Mouse (Mus musculus): ENCODE results near the gene Olfr1261.

The Olfr1261 gene

DNA sequence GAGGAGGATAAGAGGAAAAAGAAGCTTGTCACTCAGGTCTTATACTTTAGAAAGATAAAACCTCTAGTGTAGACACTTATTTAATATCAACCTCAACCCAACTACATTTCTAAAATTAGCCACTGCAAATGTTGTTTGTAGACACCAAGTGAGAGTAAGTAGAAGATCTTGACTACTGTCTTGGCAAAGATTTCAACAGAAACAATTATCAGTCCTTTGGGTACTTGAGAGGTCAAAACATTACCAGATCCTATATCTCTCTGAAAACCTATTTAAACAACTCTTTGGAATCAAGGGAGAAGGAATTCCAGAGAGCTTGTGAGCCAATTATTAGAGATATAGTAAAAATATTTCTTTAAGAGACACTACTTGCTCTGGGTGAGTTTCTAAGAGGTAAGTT lies at the start of gene Olfr1261:
TSS of gene Olfr1261 (plus strand) at position 301 of the 400 bp plus-strand sequence.
- DNase-seq = no peak

DNA sequence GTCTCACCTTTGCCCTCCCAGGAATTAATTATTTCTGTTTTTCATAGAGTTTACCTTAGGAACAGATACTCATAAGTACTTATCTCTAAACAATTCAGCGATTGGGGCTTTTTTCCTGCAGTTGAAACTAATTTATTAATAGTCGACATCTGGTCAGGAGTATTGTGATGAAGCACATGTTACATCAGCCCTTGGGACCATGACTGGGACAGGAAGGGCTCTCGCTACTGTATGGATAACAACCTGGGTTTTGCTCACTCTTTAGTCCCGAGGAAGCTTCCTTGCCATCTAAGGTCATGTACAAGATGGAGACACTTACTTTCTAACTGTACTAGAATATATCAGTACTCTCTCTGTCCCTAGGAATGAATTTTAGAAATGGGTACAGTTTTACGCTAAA lies 42.5 kb upstream of the Olfr1261 start, which contains the start of gene Olfr1259:
TSS of gene Olfr1259 (minus strand) at position 101 of the 400 bp plus-strand sequence.
- DNase-seq = no peak

GRCm38 (mm10) chr2:89974184-89974583 lies 16.8 kb upstream of the Olfr1261 start, which contains the start of gene Olfr1260:
Olfr1260 (plus strand) TSS chr2:89974340.
- no peak for DNase-seq

DNA sequence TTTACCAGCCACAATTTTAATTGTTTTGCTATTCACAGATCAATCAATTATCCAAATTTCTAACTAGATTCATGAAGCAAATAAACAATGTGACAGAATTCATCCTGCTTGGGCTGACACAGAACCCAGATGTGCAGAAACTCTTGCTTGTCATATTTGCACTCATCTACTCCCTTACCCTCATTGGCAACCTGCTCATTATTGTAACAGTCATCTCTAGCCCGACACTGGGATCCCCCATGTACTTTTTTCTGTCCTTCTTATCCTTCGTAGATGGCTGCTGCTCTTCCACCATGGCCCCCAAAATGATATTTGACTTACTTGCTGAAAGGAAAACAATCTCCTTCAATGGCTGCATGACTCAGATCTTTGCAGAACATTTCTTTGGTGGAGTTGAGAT lies 13.3 kb upstream of the Olfr1261 start:
- DNase-seq = no peak

- DNase-seq = no peak
These were observed 8.8 kb downstream of the Olfr1261 start, which contains the start of gene Olfr1262 for GRCm38 (mm10) chr2:89999845-90000244. Olfr1262 (plus strand) TSS chr2:90000145.

GRCm38 (mm10) chr2:90011831-90012230 lies 20.8 kb downstream of the Olfr1261 start, which contains the start of gene Olfr1263:
Olfr1263 (plus strand) TSS chr2:90012131.
- no peak for DNase-seq

DNA sequence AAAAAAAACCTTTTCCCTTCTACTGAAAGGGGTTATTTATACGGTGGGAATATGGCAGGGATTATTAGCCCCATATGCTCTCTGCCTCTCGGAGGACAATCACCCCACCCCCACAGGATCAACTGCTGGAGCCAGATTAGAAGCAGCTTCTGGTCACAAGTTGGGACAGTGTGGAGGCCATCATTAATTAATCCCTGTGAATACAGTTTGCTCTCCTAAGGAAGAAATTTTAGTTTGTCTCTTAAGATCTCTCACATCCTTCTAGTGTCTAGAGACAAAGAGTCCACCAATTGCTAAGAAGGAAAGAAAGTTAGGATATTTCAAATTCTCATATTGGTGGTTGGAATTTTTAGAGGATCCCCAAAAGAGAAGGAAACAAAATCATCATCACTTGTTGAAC lies 34.5 kb downstream of the Olfr1261 start, which contains the start of gene Olfr1264:
TSS of gene Olfr1264 (minus strand) at position 101 of the 400 bp plus-strand sequence.
- no peak for DNase-seq

DNA sequence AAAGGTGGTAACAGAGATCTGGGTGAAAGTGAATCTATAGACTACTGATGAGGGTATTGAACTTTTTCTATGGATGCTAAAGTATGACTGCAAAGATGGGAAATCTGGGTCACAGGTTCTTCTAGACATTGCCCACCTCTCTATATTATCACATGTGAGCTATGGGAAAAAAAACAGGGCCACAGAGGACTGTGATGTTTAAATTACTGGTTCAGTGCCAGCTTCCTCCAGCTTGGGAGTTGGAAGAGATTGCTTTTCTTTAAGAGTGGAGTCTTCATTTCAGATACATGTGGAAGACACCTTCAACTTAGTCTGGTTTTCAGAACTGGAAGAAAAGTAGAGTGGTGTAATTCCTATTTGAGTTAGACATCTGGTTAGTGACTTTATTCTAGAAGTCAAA lies 44.0 kb downstream of the Olfr1261 start, which contains the start of gene Olfr1265:
TSS of gene Olfr1265 (plus strand) at position 301 of the 400 bp plus-strand sequence.
- DNase-seq = no peak
